Mouse (Mus musculus) cerebellum, adult 2 months (tissue): ENCODE data around the gene Knl1.

ENCODE experiments used
- CTCF ChIP-seq: fragments of 200-500 bp; IDR thresholded peaks from 2 replicates; pipeline ENCODE4 v1.5.1; 2011; ENCODE audit warnings: low read depth, mild to moderate bottlenecking, control low read depth, low read length, moderate library complexity, borderline replicate concordance; ENCODE audit not compliant: insufficient read depth
- POLR2A ChIP-seq: fragments of 200-500 bp; IDR thresholded peaks from 2 replicates; pipeline ENCODE4 v1.6.1; 2011; ENCODE audit warnings: low read length, control low read depth, borderline replicate concordance; ENCODE audit not compliant: insufficient read depth

DNA sequence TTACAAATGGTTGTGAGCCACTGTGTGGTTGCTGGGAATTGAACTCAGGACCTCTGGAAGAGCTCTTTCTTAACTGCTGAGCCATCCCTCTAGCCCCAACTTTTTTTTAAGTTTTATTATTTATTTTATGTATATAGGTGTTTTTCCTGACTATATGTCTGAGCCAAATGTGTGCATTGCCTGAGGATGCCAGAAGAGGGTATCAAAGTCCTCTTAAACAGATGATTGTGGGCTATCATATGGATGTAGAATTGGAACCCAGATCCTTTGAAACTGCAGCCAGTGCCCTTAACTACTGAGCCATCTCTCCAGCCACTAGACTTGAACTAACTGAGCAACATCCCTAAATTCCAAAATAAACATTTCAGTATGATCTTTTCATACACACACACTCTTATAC is 54.6 kb downstream of the Knl1 start:
- no peak for TF ChIP-seq POLR2A
- TF ChIP-seq CTCF = no peak
